Mouse (Mus musculus): ENCODE measurements around the gene Qrsl1.

- no peak for TF ChIP-seq CTCF (IDR thresholded peaks at IDR 0.05; ENCODE audit: insufficient read depth, low read length)
- no peak for TF ChIP-seq POLR2A (IDR thresholded peaks at IDR 0.05; ENCODE audit: borderline replicate concordance, extremely low read depth, low read depth, low read length)
Measured at GRCm38 (mm10) chr10:43830251-43831018, 71.1 kb downstream of the Qrsl1 start.
